Mouse (Mus musculus) liver, embryonic 14.5 days (tissue): ENCODE measurements at regions not wholly inside any gene's neighbourhood (a gene's known extent, or its start where the extent isn't known, plus 50 kb on each side); places are given as distances from the start of the nearest gene placed in this dataset.

ENCODE experiments used
- ATAC-seq: fragments of 200-750 bp; cut with Nextera tagmentation; 2 replicates; pipeline ENCODE4 v1.8.0; 2017; ENCODE audit warnings: moderate number of reproducible peaks, mild to moderate bottlenecking, moderate library complexity; ENCODE audit not compliant: insufficient read depth
- DNase-seq, 3 experiments: peaks; one replicate each; pipeline ENCODE4 v3.0.0-alpha.2; 2012 to 2013; ENCODE audit warnings: low read depth in 3 of 3, low spot score in 3 of 3
- H3K27ac ChIP-seq: fragments of 300-500 bp; sonication (generic); 2 replicates; pipeline ENCODE4 v1.5.1; 2014; ENCODE audit warnings: moderate library complexity, mild to moderate bottlenecking, control low read depth, inconsistent platforms
- H3K27me3 ChIP-seq: fragments of 300-500 bp; sonication (generic); 2 replicates; pipeline ENCODE4 v1.6.1; 2014; ENCODE audit warnings: mild to moderate bottlenecking, low read length, moderate library complexity; ENCODE audit not compliant: control insufficient read depth, insufficient read depth
- H3K36me3 ChIP-seq: fragments of 300-500 bp; sonication (generic); replicated peaks from 2 replicates; pipeline ENCODE4 v1.6.1; 2014; ENCODE audit warnings: low read depth; ENCODE audit not compliant: control insufficient read depth, insufficient read depth
- H3K4me1 ChIP-seq, 2 experiments: fragments of 200-500 bp in 1 of 2; fragments of 300-500 bp in 1 of 2; sonication (generic) in 1 of 2; replicated peaks; 2 replicates each; pipeline ENCODE4 v1.6.1; 2012 to 2014; ENCODE audit warnings: antibody characterized with exemption in 1 of 2, inconsistent platforms in 1 of 2, low read length in 1 of 2; ENCODE audit not compliant: control insufficient read depth in 2 of 2, insufficient read depth in 2 of 2
- H3K4me2 ChIP-seq: fragments of 300-500 bp; sonication (generic); 2 replicates; pipeline ENCODE4 v1.6.1; 2014; ENCODE audit warnings: low read depth, mild to moderate bottlenecking, control low read depth, moderate library complexity
- H3K4me3 ChIP-seq, 2 experiments: fragments of 200-500 bp in 1 of 2; fragments of 300-500 bp in 1 of 2; sonication (generic) in 1 of 2; 2 replicates each; pipeline ENCODE4 v1.5.1; 2012 to 2014; ENCODE audit warnings: low read depth in 2 of 2, low read length in 2 of 2, mild to moderate bottlenecking in 2 of 2, control low read depth in 1 of 2, inconsistent platforms in 1 of 2, moderate library complexity in 1 of 2; ENCODE audit not compliant: insufficient read depth in 1 of 2
- H3K9ac ChIP-seq: fragments of 300-500 bp; sonication (generic); replicated peaks from 2 replicates; pipeline ENCODE4 v1.6.1; 2014; ENCODE audit warnings: mild to moderate bottlenecking, control low read depth, moderate library complexity
- H3K9me3 ChIP-seq: fragments of 300-500 bp; sonication (generic); 2 replicates; pipeline ENCODE4 v1.6.1; 2016; ENCODE audit warnings: low read length, mixed read lengths; ENCODE audit not compliant: control insufficient read depth
- CTCF ChIP-seq: IDR thresholded peaks from 2 replicates; pipeline ENCODE4 v1.5.1; 2016; ENCODE audit warnings: antibody characterized with exemption, low read depth, control low read depth
- EP300 ChIP-seq: IDR thresholded peaks from 2 replicates; pipeline ENCODE4 v1.6.1; 2016; ENCODE audit warnings: antibody characterized with exemption, low read depth
- WGBS: fragments of 180-500 bp; shearing (Covaris S2); extraction: QIAGEN DNeasy Blood & Tissue Kit; methylation state at CpG from one replicate; pipeline ENCODE4 v1.1.7; 2014; ENCODE audit not compliant: insufficient replicate concordance; 5-methylcytosine and 5-hydroxymethylcytosine counted together

DNA sequence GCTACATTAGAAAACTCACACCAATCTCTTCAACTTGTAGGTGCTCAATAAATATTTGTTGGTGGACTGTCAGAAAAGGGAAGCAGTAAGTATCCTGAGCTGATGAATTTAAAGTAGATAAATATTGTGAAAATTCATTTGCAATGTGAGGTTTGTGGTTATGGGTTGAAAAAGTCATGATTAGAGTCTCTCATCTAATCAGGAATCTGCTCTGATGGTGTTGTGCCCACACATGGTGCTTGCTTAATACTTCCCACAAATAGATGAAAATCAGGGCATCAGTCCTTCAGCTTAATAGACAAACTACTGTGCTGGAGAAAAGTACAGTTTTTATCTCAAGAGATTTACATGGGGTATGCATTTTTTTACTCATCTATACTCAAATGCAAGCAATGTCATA lies 59.9 kb downstream of the S1pr1 start:
- ATAC-seq, result no peak
- H3K4me3 ChIP-seq, result no peak overlapping the region
- no peaks in the 10 kb centered on the region for H3K9me3 ChIP-seq
- H3K27me3 ChIP-seq, result no peaks in the 10 kb centered on the region
- no peak for TF ChIP-seq EP300
- no peak for TF ChIP-seq CTCF
- no peak overlapping the region for H3K9ac ChIP-seq
- H3K4me2 ChIP-seq, result no peak overlapping the region
- no peaks in the 10 kb centered on the region for H3K4me1 ChIP-seq
- no peak overlapping the region for H3K27ac ChIP-seq
- no peak for DNase-seq
- H3K36me3 ChIP-seq, result no peaks in the 10 kb centered on the region

DNA sequence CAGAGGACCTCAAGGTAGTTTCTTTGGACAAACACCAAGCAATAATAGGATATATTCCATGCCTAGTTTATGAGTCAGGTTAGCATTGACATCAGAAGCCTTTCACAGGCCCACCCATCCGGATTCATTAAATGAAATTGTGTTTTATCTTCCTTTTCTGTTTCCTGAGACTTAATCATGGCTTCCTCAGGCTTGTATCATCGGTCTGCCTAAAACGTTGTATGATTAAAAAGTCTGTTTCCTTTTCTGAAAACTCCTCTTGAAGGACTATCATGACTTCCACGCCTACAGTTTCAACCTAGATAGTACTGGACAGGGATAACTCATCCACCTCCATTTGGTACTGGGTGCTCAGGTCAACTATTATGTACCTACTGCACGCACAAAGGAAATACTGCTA lies 62.6 kb downstream of the S1pr1 start:
- H3K4me1 ChIP-seq, result no peaks in the 10 kb centered on the region; a peak in 2 of 4 replicates
- no peak overlapping the region for H3K4me2 ChIP-seq
- ATAC-seq (no peak), DNase-seq (no peak)
- H3K36me3 ChIP-seq, result no peaks in the 10 kb centered on the region
- H3K27me3 ChIP-seq, result no peaks in the 10 kb centered on the region
- no peak overlapping the region for H3K27ac ChIP-seq
- no peaks in the 10 kb centered on the region for H3K9me3 ChIP-seq
- no peak overlapping the region for H3K9ac ChIP-seq
- H3K4me3 ChIP-seq, result no peak overlapping the region
- no peak for TF ChIP-seq CTCF
- TF ChIP-seq EP300, result no peak
- WGBS, result 27% methylated on average over 5 of the region's 5 CpGs

DNA sequence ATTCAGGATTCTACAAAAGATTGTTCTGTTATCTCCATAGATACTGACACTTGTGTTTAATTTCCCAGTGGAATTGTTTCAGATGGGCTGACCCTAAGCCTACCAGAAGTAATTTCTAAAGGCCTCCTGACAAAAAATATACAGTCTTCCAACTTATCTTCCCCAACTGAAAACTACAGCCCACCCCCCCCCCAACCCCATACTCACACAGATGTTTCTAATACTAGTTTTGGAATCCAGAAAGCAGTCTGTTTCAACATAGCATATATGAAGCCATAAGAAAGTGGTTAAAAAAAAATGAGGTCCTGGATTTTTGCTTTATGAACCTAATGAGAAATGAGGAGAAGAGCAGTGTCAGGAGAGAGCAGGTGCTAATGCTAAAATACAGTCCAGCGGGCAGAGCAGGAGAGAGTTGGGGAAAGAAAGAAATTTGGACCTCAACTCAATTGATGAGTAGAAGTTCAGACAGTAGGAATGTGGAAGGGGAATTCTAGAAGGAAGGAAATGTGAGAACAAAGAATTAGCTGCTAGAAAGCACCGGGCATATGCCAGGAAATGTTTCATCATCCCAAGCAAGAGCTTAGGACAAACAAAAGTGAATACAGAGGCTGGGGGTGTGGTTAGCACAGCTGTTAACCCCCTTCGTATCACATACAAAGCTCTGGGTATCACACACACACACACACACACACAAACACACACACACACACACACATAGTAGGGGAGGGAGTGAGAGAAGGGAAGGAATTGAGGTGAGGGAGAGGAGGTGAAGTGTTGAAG lies 65.3 kb downstream of the S1pr1 start:
- ATAC-seq (no peak), DNase-seq (no peak)
- no peak overlapping the region for H3K4me2 ChIP-seq
- H3K4me1 ChIP-seq, result no peaks in the 10 kb centered on the region; a peak in 2 of 4 replicates
- H3K9me3 ChIP-seq, result no peaks in the 10 kb centered on the region
- WGBS, result 46% methylated on average over 3 of the region's 3 CpGs
- H3K9ac ChIP-seq, result no peak overlapping the region
- TF ChIP-seq EP300 (no peak), CTCF (no peak)
- no peak overlapping the region for H3K27ac ChIP-seq
- H3K36me3 ChIP-seq, result no peaks in the 10 kb centered on the region
- H3K4me3 ChIP-seq, result no peak overlapping the region
- H3K27me3 ChIP-seq, result no peaks in the 10 kb centered on the region

DNA sequence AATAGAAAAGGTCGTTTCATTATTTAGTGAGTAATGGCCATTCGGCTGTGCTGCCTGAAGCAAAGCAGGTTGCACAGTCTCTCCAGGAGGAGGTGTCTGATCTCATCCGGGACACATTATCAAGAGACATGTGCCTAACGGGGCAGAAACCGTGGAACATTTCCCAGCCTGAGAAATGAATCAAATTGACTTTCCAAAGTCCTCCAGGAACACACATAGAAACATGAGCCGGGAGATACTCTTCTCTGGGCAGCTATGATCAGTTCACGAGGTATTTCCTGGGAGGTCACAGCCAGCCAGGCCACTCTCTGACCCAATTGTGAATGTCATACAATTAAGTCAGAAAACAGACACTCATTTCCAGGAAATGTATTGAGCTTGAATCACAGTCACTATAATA lies 67.9 kb downstream of the S1pr1 start:
- WGBS, result 63% methylated on average over 7 of the region's 7 CpGs
- Histone ChIP-seq H3K27me3 (no peaks in the 10 kb centered on the region), H3K4me3 (no peak overlapping the region), H3K9me3 (no peaks in the 10 kb centered on the region), H3K9ac (no peak overlapping the region), H3K36me3 (no peaks in the 10 kb centered on the region), H3K4me2 (no peak overlapping the region), H3K4me1 (peaks cover 3 to 6% of the 10 kb centered on the region in 2 experiments), H3K27ac (no peak overlapping the region)
- DNase-seq (no peak), ATAC-seq (no peak)
- TF ChIP-seq CTCF, result no peak
- no peak for TF ChIP-seq EP300

DNA sequence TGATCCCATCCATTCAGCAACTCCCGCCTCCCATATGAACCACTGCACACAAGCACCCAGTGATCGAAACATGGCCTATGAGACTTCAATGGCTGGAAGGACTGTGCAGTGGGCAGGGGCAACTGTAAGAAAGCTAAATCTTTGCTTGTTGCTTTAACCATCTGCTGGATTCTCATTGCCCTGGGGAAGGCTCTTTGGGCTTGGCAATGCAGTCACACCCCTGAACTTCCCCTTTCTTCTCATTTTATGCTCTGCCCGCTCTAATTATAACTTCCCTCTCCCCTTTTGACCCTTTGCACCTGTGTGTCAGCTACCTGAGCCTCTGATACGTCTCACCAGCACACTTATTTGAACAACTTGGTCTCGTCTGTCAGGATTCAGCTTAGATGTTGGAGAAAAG lies 70.6 kb downstream of the S1pr1 start:
- DNase-seq, result no peak
- Histone ChIP-seq H3K4me1 (peaks cover 20 to 22% of the 10 kb centered on the region in 2 experiments), H3K27ac (no peak overlapping the region), H3K36me3 (no peaks in the 10 kb centered on the region), H3K9ac (no peak overlapping the region), H3K4me2 (no peak overlapping the region), H3K9me3 (no peaks in the 10 kb centered on the region), H3K27me3 (no peaks in the 10 kb centered on the region), H3K4me3 (no peak overlapping the region)
- WGBS, result 39% methylated on average over 5 of the region's 5 CpGs
- ATAC-seq, result no peak
- TF ChIP-seq EP300, result no peak
- no peak for TF ChIP-seq CTCF
